Mouse (Mus musculus) liver, embryonic 14.5 days (tissue): ENCODE data around the gene Sbno1.

ENCODE experiments used
- CTCF ChIP-seq: IDR thresholded peaks from 2 replicates; pipeline ENCODE4 v1.5.1; 2016; ENCODE audit warnings: antibody characterized with exemption, low read depth, control low read depth
- EP300 ChIP-seq: IDR thresholded peaks from 2 replicates; pipeline ENCODE4 v1.6.1; 2016; ENCODE audit warnings: antibody characterized with exemption, low read depth

DNA sequence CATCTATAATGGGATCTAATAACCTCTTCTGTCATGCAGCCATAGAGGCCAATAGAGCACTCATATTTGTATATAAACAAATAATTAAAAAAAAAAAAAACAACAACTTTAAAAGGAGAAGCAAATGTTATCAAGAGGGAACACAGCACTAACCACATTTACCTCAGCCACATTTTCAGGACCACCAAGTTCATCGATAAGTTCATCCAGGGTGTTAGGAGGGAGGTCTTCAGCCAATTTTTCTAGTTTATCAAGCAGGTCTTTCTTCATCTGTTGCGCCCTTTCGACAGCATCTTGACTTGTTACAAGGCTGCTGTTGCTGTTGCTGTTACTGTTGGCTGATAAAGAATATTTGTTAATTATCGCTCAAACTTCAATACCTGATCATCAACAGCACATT is 33.4 kb downstream of the Sbno1 start:
- no peak for TF ChIP-seq EP300
- no peak for TF ChIP-seq CTCF
